Mouse (Mus musculus) thymus, postnatal 0 days (tissue): ENCODE results near the gene Mterf1a. TPM values are rescaled to one million over a fixed set of nuclear protein-coding genes. Genes with fewer than 3 reads are reported as not detected.

Experiments used
- polyA plus RNA-seq: library from polyadenylated mRNA; unstranded; fragments of >200 nt; fragmentation: Nextera tagmentation; extraction: Ambion mirVana; gene quantifications from 2 replicates; pipeline ENCODE4 v1.2.1, GENCODE M21; 2015

Mterf1a gene
- polyA plus RNA-seq, 1 experiment from 2014 or later, result 14.0 TPM

Other genes starting within 250 kb of the Mterf1a start
- gene Tmbim7, start 242.8 kb downstream of the Mterf1a start, polyA plus RNA-seq, result not detected in 2 replicates
- gene Gatad1, start 236.7 kb downstream of the Mterf1a start, polyA plus RNA-seq, result 51.2 and 53.5 TPM in 2 replicates
- 9.5 and 11.1 TPM in 2 replicates for gene Ankib1, start 91.0 kb downstream of the Mterf1a start, polyA plus RNA-seq
- gene Krit1, start 90.7 kb downstream of the Mterf1a start, polyA plus RNA-seq, result 48.7 and 60.6 TPM in 2 replicates
- 0.04 and 0.06 TPM in 2 replicates for gene Lrrd1, start 48.8 kb downstream of the Mterf1a start, polyA plus RNA-seq
- 88.5 and 118 TPM in 2 replicates for gene Akap9, start 34.1 kb upstream of the Mterf1a start, polyA plus RNA-seq
- 32.7 and 35.4 TPM in 2 replicates for gene Cyp51, start 210.8 kb upstream of the Mterf1a start, polyA plus RNA-seq